Mouse (Mus musculus) kidney, embryonic 14.5 days (tissue): ENCODE measurements around the gene Olfr99. TPM values are rescaled to one million over a fixed set of nuclear protein-coding genes. Genes with fewer than 3 reads are reported as not detected.
A peak's percentile ranks its signal among the peaks of the same experiment; 100 is the strongest.

Source experiments
- ATAC-seq: fragments of 200-750 bp; cut with Nextera tagmentation; 2 replicates; pipeline ENCODE4 v1.8.0; 2017; ENCODE audit warnings: moderate number of reproducible peaks, mild to moderate bottlenecking, moderate TSS enrichment, moderate library complexity; ENCODE audit not compliant: low FRiP score, low TSS enrichment
- H3K27ac ChIP-seq: fragments of 300-500 bp; sonication (generic); 2 replicates; pipeline ENCODE4 v1.5.1; 2014; ENCODE audit warnings: low read depth, mild to moderate bottlenecking, low read length, moderate library complexity, mixed read lengths
- H3K27me3 ChIP-seq: fragments of 300-500 bp; sonication (generic); 2 replicates; pipeline ENCODE4 v1.6.1; 2014; ENCODE audit warnings: mild to moderate bottlenecking, low read length; ENCODE audit not compliant: control insufficient read depth, insufficient read depth
- H3K36me3 ChIP-seq: fragments of 300-500 bp; sonication (generic); 2 replicates; pipeline ENCODE4 v1.6.1; 2014; ENCODE audit warnings: low read length, mixed read lengths; ENCODE audit not compliant: control insufficient read depth, insufficient read depth
- H3K4me1 ChIP-seq: fragments of 300-500 bp; sonication (generic); 2 replicates; pipeline ENCODE4 v1.6.1; 2014; ENCODE audit warnings: low read length, mixed read lengths; ENCODE audit not compliant: control insufficient read depth, insufficient read depth
- H3K4me2 ChIP-seq: fragments of 300-500 bp; sonication (generic); replicated peaks from 2 replicates; pipeline ENCODE4 v1.6.1; 2014; ENCODE audit warnings: low read depth, mild to moderate bottlenecking, low read length
- H3K4me3 ChIP-seq: fragments of 300-500 bp; sonication (generic); 2 replicates; pipeline ENCODE4 v1.5.1; 2014; ENCODE audit warnings: mild to moderate bottlenecking, low read length
- H3K9ac ChIP-seq: fragments of 300-500 bp; sonication (generic); 2 replicates; pipeline ENCODE4 v1.6.1; 2014; ENCODE audit warnings: low read depth, mild to moderate bottlenecking, low read length, moderate library complexity
- H3K9me3 ChIP-seq: fragments of 300-500 bp; sonication (generic); 2 replicates; pipeline ENCODE4 v1.6.1; 2016; ENCODE audit warnings: low read length; ENCODE audit not compliant: control insufficient read depth
- WGBS: fragments of 180-500 bp; shearing (Covaris S2); extraction: QIAGEN DNeasy Blood & Tissue Kit; methylation state at CpG from one replicate; pipeline ENCODE4 v1.1.7; 2014; 5-methylcytosine and 5-hydroxymethylcytosine counted together
- polyA plus RNA-seq: library from polyadenylated mRNA; unstranded; fragments of >200 nt; fragmentation: Nextera tagmentation; extraction: Ambion mirVana; gene quantifications from 2 replicates; pipeline ENCODE4 v1.2.1, GENCODE M21; 2014

The Olfr99 gene
- polyA plus RNA-seq: not detected in 2 replicates

DNA sequence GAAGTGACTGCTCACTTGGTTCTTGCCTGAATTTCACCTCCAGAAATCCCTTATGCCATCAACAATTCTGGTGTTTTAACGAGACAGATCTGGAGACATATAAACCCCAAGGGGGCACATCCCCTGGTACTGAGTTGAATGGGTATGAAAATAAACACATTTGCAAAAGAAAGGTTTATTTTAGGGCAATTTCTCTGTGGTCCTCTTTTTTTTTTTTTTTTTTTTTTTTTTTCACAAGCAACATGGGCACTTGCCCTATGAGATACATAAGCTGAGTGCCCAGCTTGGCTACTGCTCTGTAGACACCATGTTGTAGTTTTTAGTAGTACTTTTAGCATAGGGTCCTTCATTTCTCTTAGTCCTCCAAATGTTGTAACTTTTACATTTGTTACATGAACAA lies at the start of gene Olfr99:
Olfr99 (minus strand) TSS at position 101 of the 400 bp plus-strand sequence.
- no peak within 1 kb of the TSS for H3K9ac ChIP-seq
- no peak for ATAC-seq
- H3K36me3 ChIP-seq: no peaks in the 10 kb centered on the region
- no peaks in the 10 kb centered on the region for H3K4me1 ChIP-seq
- no peak within 1 kb of the TSS for H3K27ac ChIP-seq
- H3K4me3 ChIP-seq: no peak within 1 kb of the TSS
- no peaks in the 10 kb centered on the region for H3K27me3 ChIP-seq
- no peak within 1 kb of the TSS for H3K4me2 ChIP-seq
- no peaks in the 10 kb centered on the region for H3K9me3 ChIP-seq
- WGBS: 70% methylated on average over 1 of the region's 1 CpGs

DNA sequence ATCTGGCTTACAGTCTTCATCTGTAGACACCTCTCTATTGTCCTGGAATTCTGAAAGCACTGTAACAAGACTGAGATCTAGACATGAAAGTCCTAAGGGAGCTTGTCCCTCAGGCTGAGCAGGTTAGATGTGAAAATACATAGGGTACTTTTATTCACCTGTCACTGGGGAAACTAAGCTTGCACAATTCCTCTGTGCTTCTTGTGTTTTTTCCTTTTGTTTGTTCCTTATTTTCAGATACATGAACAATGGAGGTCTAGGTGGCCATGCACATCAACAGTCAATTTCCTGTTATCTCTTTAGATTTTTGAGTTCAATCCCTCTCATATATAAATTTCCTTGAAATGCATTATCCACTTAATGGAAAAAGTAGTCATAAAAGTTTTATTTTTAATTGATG lies 33.7 kb upstream of the Olfr99 start, which contains the start of gene Olfr102:
Olfr102 (minus strand) TSS at position 101 of the 400 bp plus-strand sequence.
- no peaks in the 10 kb centered on the region for H3K9me3 ChIP-seq
- H3K4me2 ChIP-seq: no peak within 1 kb of the TSS
- no peaks in the 10 kb centered on the region for H3K27me3 ChIP-seq
- H3K9ac ChIP-seq: no peak within 1 kb of the TSS
- no peaks in the 10 kb centered on the region for H3K4me1 ChIP-seq
- no peaks in the 10 kb centered on the region for H3K36me3 ChIP-seq
- H3K4me3 ChIP-seq: no peak within 1 kb of the TSS
- H3K27ac ChIP-seq: no peak within 1 kb of the TSS
- no peak for ATAC-seq

DNA sequence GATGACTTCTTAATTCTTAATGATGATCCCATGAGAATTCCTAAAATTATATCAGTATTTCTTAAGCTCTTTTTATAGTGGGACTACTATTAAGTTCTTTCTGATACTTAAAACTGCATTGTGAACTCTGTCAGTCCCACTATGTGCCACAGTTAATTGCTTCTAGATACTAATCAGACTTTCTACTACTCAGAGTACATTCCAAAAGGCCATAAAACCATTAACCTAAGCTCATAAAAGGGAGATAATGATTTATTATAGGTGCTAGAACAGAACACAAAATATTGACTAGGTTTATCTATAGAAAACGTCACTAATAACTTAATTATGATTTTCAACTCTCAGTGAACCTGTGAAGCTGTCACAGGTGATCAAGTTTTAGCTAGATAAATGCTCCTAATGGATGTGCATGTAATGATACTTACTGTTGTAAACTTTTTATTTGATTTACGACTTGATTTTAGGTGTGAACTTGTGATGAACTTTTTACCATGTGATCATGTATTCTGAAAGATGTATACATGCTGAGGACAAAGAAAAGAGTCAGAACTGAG lies 27.0 kb upstream of the Olfr99 start:
- ATAC-seq: no peak
- WGBS: 45% methylated on average over 2 of the region's 2 CpGs
- no peak overlapping the region for H3K9ac ChIP-seq
- H3K9me3 ChIP-seq: no peaks in the 10 kb centered on the region
- H3K4me3 ChIP-seq: no peak overlapping the region
- no peaks in the 10 kb centered on the region for H3K36me3 ChIP-seq
- no peaks in the 10 kb centered on the region for H3K27me3 ChIP-seq
- H3K27ac ChIP-seq: no peak overlapping the region
- H3K4me1 ChIP-seq: no peaks in the 10 kb centered on the region
- H3K4me2 ChIP-seq: no peak overlapping the region

DNA sequence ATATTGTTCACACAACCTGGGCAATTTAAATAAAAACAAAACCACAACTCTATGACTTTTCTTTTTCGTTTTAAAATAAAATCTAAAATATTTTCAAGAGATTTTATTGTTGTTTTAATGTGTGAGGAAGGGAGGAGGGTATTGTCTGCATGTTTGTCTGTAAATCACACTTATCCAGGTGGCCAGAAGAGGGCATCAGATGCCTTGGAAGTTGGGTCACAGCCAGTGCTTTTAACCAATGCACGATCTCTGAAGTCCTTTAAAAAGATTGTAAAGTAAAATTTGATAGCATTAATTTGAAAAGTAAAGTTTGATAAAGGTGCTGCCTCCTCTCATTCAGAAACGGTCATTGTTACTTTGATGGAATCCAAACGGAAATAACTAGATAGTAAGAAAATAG lies 25.2 kb upstream of the Olfr99 start:
- Histone ChIP-seq H3K4me1 (no peaks in the 10 kb centered on the region), H3K4me3 (no peak overlapping the region), H3K9ac (no peak overlapping the region), H3K9me3 (no peaks in the 10 kb centered on the region), H3K36me3 (no peaks in the 10 kb centered on the region), H3K27me3 (no peaks in the 10 kb centered on the region), H3K4me2 (no peak overlapping the region), H3K27ac (no peak overlapping the region)
- ATAC-seq: no peak
- 45% methylated on average over 4 of the region's 4 CpGs for WGBS

DNA sequence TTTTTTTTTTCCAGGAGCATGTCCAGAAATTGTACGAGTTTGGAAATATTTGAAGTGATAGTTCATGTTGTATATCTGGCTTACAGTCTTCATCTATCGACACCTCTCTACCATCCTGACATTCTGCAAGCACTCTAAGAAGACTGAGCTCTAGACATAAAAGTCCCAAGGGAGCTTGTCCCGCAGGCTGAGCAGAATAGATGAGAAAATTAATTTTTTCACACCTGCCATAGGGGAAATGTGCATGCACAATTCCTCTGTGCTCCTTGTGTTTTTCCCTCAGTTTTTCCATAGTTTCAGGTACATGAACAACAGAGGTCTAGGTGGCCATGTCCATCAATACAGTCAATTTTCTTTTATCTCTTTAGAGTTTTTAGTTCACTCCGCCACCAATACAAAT lies 21.0 kb upstream of the Olfr99 start, which contains the start of gene Olfr101:
Olfr101 (minus strand) TSS at position 101 of the 400 bp plus-strand sequence.
- no peaks in the 10 kb centered on the region for H3K36me3 ChIP-seq
- H3K27ac ChIP-seq: no peak within 1 kb of the TSS
- 88% methylated on average over 4 of the region's 4 CpGs for WGBS
- H3K4me3 ChIP-seq: no peak within 1 kb of the TSS
- no peak within 1 kb of the TSS for H3K4me2 ChIP-seq
- H3K9ac ChIP-seq: no peak within 1 kb of the TSS
- H3K27me3 ChIP-seq: no peaks in the 10 kb centered on the region
- H3K9me3 ChIP-seq: no peaks in the 10 kb centered on the region
- no peaks in the 10 kb centered on the region for H3K4me1 ChIP-seq
- ATAC-seq: no peak

DNA sequence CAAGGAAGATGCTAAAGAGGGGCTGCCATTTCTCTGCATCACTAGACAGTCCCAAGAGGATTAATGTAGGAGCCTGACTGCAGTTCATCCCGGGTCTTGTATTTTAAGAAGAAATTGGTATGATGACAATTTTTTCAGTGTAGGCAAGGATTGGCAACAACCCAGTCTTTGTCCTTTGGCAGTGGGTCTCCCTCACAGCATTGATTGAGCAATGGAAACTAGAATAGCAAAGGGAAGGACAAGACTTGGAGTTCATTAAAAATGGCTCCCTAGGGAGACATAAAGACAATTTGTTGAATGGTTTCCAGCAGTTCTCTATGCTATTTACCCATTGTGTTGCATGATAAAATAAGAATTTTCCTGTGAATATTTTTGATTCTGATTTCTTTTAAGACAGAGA lies 2.9 kb downstream of the Olfr99 start:
- Histone ChIP-seq H3K9me3 (no peaks in the 10 kb centered on the region), H3K4me3 (no peak overlapping the region), H3K27ac (no peak overlapping the region), H3K4me2 (no peak overlapping the region), H3K36me3 (no peaks in the 10 kb centered on the region), H3K9ac (no peak overlapping the region), H3K4me1 (no peaks in the 10 kb centered on the region), H3K27me3 (no peaks in the 10 kb centered on the region)
- ATAC-seq: no peak
- 88% methylated on average over 1 of the region's 1 CpGs for WGBS

DNA sequence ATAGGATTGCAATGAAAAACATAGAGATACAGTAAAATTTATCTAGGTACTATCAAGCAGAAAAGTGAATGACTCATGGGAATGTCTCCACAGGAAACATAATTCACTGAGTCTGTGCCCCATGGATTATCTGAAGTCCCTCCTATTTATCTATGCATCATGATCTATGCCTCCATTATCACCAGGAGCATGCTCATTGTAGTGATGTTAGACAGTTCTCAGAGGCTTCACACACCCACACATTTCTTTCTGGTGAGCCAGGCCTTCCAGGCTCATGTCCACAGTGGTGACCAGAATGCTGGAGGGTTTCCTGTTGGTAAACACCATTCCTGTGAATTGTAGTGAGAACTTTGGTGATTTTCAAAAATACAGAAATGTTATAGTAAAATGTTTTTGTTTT lies 6.7 kb downstream of the Olfr99 start:
- H3K9ac ChIP-seq: no peak overlapping the region
- no peaks in the 10 kb centered on the region for H3K36me3 ChIP-seq
- H3K9me3 ChIP-seq: no peaks in the 10 kb centered on the region
- no peaks in the 10 kb centered on the region for H3K27me3 ChIP-seq
- H3K4me1 ChIP-seq: no peaks in the 10 kb centered on the region
- ATAC-seq: no peak
- no peak overlapping the region for H3K27ac ChIP-seq
- H3K4me2 ChIP-seq: no peak overlapping the region
- no peak overlapping the region for H3K4me3 ChIP-seq

DNA sequence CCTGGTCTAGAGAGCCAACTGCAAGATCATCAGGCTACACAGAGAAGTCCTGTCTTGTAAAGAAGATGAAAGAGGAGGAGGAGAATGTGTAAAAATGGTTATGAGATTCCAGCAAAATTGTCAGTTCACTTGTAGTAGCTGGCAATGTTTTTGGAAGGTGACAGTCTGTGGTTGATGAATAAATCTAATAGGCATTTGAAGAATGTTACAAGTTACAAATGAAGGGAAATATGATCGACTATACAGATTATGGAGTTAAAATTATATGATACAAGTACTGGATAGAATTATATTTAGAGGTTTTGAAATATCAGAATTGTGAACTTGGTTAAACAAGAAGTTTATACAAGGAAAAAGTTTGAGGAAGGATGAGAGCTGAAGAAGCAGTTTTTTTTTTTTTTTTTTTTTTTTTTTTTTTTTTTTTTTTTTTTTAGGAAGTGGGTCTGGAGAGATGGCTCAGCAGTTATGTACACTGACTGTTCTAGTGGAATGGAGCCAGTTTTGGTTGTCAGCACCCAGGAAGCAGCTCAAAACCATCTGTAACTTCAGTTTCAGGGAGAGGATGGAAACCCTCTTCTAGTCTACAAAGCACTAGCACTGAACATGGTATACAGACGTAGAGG lies 7.5 kb downstream of the Olfr99 start:
- 89% methylated on average over 2 of the region's 2 CpGs for WGBS
- H3K36me3 ChIP-seq: no peaks in the 10 kb centered on the region
- no peaks in the 10 kb centered on the region for H3K4me1 ChIP-seq
- no peak for ATAC-seq
- no peaks in the 10 kb centered on the region for H3K9me3 ChIP-seq
- no peaks in the 10 kb centered on the region for H3K27me3 ChIP-seq
- H3K4me3 ChIP-seq: no peak overlapping the region
- H3K27ac ChIP-seq: no peak overlapping the region
- H3K9ac ChIP-seq: no peak overlapping the region
- H3K4me2 ChIP-seq: no peak overlapping the region

DNA sequence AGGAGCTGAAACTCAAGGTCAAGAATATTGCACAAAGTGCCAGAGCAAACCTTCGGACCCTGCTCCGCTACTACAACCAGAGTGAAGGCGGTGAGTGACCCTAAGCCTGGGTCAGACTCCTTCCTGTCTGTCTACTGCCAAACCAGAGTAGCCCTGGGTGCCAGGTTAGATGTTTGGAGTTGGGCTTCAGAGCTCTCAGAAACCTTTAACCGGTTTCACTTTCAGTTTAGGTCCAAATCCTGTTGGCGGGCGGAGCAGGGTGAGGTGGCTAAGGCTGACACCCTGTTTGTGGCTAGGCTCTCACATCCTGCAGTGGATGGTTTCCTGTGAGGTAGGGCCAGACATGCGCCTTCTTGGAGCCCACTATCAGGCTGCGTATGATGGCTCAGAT lies 12.6 kb downstream of the Olfr99 start:
- Histone ChIP-seq H3K9me3 (no peaks in the 10 kb centered on the region), H3K9ac (peak overlapping the region; percentile 40; the same call in 1 of the 2 replicates), H3K4me2 (peak overlapping the region; percentile 88), H3K27me3 (no peaks in the 10 kb centered on the region; the same call in 1 of the 2 replicates), H3K36me3 (no peaks in the 10 kb centered on the region), H3K4me3 (peak overlapping the region; percentile 50), H3K27ac (no peak overlapping the region), H3K4me1 (no peaks in the 10 kb centered on the region)
- WGBS: 69% methylated on average over 8 of the region's 8 CpGs
- peak; percentile 10; the same call in 1 of the 2 replicates for ATAC-seq
